Mouse (Mus musculus) MEL (cell line): ENCODE results near the gene Gm17359. TPM values are rescaled to one million over a fixed set of nuclear protein-coding genes. Genes with fewer than 3 reads are reported as not detected.

Experiments
- DNase-seq: peaks from one replicate; pipeline ENCODE4 v3.0.0; 2011; ENCODE audit warnings: low read depth, low spot score
- H3K27ac ChIP-seq: 2 replicates; pipeline ENCODE4 v1.5.1; 2012; ENCODE audit warnings: low read depth, mild to moderate bottlenecking, control low read depth, low read length, moderate library complexity; ENCODE audit not compliant: control insufficient read depth
- H3K27me3 ChIP-seq, 2 experiments: fragments of 150-350 bp in 1 of 2; sonication (generic) in 1 of 2; 2 replicates each; pipeline ENCODE4 v1.6.1; 2012; ENCODE audit warnings: low read length in 2 of 2, mild to moderate bottlenecking in 2 of 2, improper control_type of control experiment in 1 of 2, moderate library complexity in 1 of 2; ENCODE audit not compliant: insufficient read depth in 2 of 2, control insufficient read depth in 1 of 2
- H3K36me3 ChIP-seq, 2 experiments: 2 replicates each; pipeline ENCODE4 v1.6.1; 2012 to 2014; ENCODE audit warnings: low read length in 2 of 2, improper control_type of control experiment in 1 of 2, inconsistent platforms in 1 of 2, mild to moderate bottlenecking in 1 of 2; ENCODE audit not compliant: insufficient read depth in 2 of 2, control insufficient read depth in 1 of 2
- H3K4me1 ChIP-seq, 2 experiments: fragments of 150-350 bp in 1 of 2; sonication (generic) in 1 of 2; 2 replicates each; pipeline ENCODE4 v1.6.1; 2012; ENCODE audit warnings: low read length in 2 of 2, improper control_type of control experiment in 1 of 2, mild to moderate bottlenecking in 1 of 2; ENCODE audit not compliant: insufficient read depth in 2 of 2, control insufficient read depth in 1 of 2
- H3K4me3 ChIP-seq, 2 experiments: fragments of 150-350 bp in 1 of 2; sonication (generic) in 1 of 2; 2 replicates each; pipeline ENCODE4 v1.5.1; 2012; ENCODE audit warnings: low read depth in 2 of 2, low read length in 2 of 2, mild to moderate bottlenecking in 2 of 2, moderate library complexity in 2 of 2, control low read depth in 1 of 2, improper control_type of control experiment in 1 of 2; ENCODE audit not compliant: control insufficient read depth in 1 of 2, insufficient read depth in 1 of 2
- H3K79me2 ChIP-seq: 2 replicates; pipeline ENCODE4 v1.6.1; 2012; ENCODE audit warnings: mild to moderate bottlenecking, low read length, moderate library complexity; ENCODE audit not compliant: control insufficient read depth, poor library complexity, insufficient read depth
- H3K9ac ChIP-seq: 2 replicates; pipeline ENCODE4 v1.6.1; 2012; ENCODE audit warnings: low read depth, mild to moderate bottlenecking, control low read depth, low read length, moderate library complexity; ENCODE audit not compliant: control insufficient read depth, poor library complexity, severe bottlenecking
- H3K9me3 ChIP-seq: fragments of 150-350 bp; sonication (generic); replicated peaks from 2 replicates; pipeline ENCODE4 v1.6.1; 2012; ENCODE audit warnings: mild to moderate bottlenecking, low read length, improper control_type of control experiment, moderate library complexity; ENCODE audit not compliant: insufficient read depth
- BHLHE40 ChIP-seq: IDR thresholded peaks from 2 replicates; pipeline ENCODE4 v1.6.1; 2012; ENCODE audit warnings: low read depth, mild to moderate bottlenecking, inconsistent platforms, low read length, improper control_type of control experiment, borderline replicate concordance
- CHD1 ChIP-seq: IDR thresholded peaks from 2 replicates; pipeline ENCODE4 v1.6.1; 2012; ENCODE audit warnings: low read depth, mild to moderate bottlenecking, inconsistent platforms, low read length, improper control_type of control experiment
- CHD2 ChIP-seq: IDR thresholded peaks from 2 replicates; pipeline ENCODE4 v1.6.1; 2011; ENCODE audit warnings: low read length, improper control_type of control experiment
- CTCF ChIP-seq, 3 experiments: IDR thresholded peaks in 2 of 3; conservative IDR thresholded peaks in 1 of 3; 2 replicates each; pipeline ENCODE4 v1.5.1; 2011 to 2012; ENCODE audit warnings: low read length in 3 of 3, low read depth in 2 of 3, mild to moderate bottlenecking in 2 of 3, improper control_type of control experiment in 1 of 3, inconsistent platforms in 1 of 3, mixed read lengths in 1 of 3, moderate library complexity in 1 of 3; ENCODE audit not compliant: control insufficient read depth in 1 of 3, insufficient read depth in 1 of 3, poor library complexity in 1 of 3, severe bottlenecking in 1 of 3
- ELF1 ChIP-seq: IDR thresholded peaks from 2 replicates; pipeline ENCODE4 v1.6.1; 2014; ENCODE audit warnings: low read depth, mild to moderate bottlenecking, inconsistent platforms, low read length, improper control_type of control experiment, moderate library complexity
- EP300 ChIP-seq, 2 experiments: IDR thresholded peaks; 2 replicates each; pipeline ENCODE4 v1.6.1; 2011; ENCODE audit warnings: improper control_type of control experiment in 2 of 2, low read length in 2 of 2, low read depth in 1 of 2, mild to moderate bottlenecking in 1 of 2
- ETS1 ChIP-seq: IDR thresholded peaks from 2 replicates; pipeline ENCODE4 v1.6.1; 2012; ENCODE audit warnings: low read depth, mild to moderate bottlenecking, inconsistent platforms, low read length, improper control_type of control experiment, moderate library complexity
- GABPA ChIP-seq: IDR thresholded peaks from 2 replicates; pipeline ENCODE4 v1.6.1; 2012; ENCODE audit warnings: low read depth, mild to moderate bottlenecking, inconsistent platforms, low read length, improper control_type of control experiment, moderate library complexity
- HCFC1 ChIP-seq: IDR thresholded peaks from 2 replicates; pipeline ENCODE4 v1.6.1; 2012; ENCODE audit warnings: low read depth, mild to moderate bottlenecking, inconsistent platforms, low read length, improper control_type of control experiment, moderate library complexity
- KAT2A ChIP-seq: conservative IDR thresholded peaks from 2 replicates; pipeline ENCODE4 v1.6.1; 2012; ENCODE audit warnings: low read depth, low read length, improper control_type of control experiment, inconsistent platforms
- MAZ ChIP-seq: IDR thresholded peaks from 2 replicates; pipeline ENCODE4 v1.6.1; 2012; ENCODE audit warnings: low read depth, mild to moderate bottlenecking, inconsistent platforms, low read length, improper control_type of control experiment
- MYB ChIP-seq: IDR thresholded peaks from 2 replicates; pipeline ENCODE4 v1.6.1; 2011; ENCODE audit warnings: mild to moderate bottlenecking, low read depth, low read length, improper control_type of control experiment
- NELFE ChIP-seq: IDR thresholded peaks from 2 replicates; pipeline ENCODE4 v1.6.1; 2011; ENCODE audit warnings: low read depth, low read length, improper control_type of control experiment
- NRF1 ChIP-seq: IDR thresholded peaks from 2 replicates; pipeline ENCODE4 v1.6.1; 2014; ENCODE audit warnings: low read depth, mild to moderate bottlenecking, inconsistent platforms, low read length, improper control_type of control experiment, moderate library complexity; ENCODE audit not compliant: poor library complexity, insufficient read depth, severe bottlenecking
- POLR2A ChIP-seq, 2 experiments: IDR thresholded peaks; 2 replicates each; pipeline ENCODE4 v1.6.1; 2011 to 2012; ENCODE audit warnings: low read length in 2 of 2, mild to moderate bottlenecking in 2 of 2, control low read depth in 1 of 2, improper control_type of control experiment in 1 of 2, low read depth in 1 of 2, moderate library complexity in 1 of 2; ENCODE audit not compliant: control insufficient read depth in 1 of 2, insufficient read depth in 1 of 2, poor library complexity in 1 of 2
- POLR2AphosphoS5 ChIP-seq: IDR thresholded peaks from 2 replicates; pipeline ENCODE4 v1.6.1; 2012; ENCODE audit warnings: low read depth, borderline replicate concordance, mild to moderate bottlenecking, inconsistent platforms, low read length, moderate library complexity, mixed read lengths
- RAD21 ChIP-seq: IDR thresholded peaks from 2 replicates; pipeline ENCODE4 v1.6.1; 2011; ENCODE audit warnings: mild to moderate bottlenecking, low read depth, low read length, improper control_type of control experiment
- TBP ChIP-seq: IDR thresholded peaks from 2 replicates; pipeline ENCODE4 v1.8.0; 2011; ENCODE audit warnings: low read depth, low read length, improper control_type of control experiment
- TCF12 ChIP-seq: IDR thresholded peaks from 2 replicates; pipeline ENCODE4 v1.6.1; 2014; ENCODE audit warnings: low read depth, mild to moderate bottlenecking, inconsistent platforms, low read length, improper control_type of control experiment, moderate library complexity
- UBTF ChIP-seq: IDR thresholded peaks from 2 replicates; pipeline ENCODE4 v1.6.1; 2012; ENCODE audit warnings: low read depth, mild to moderate bottlenecking, inconsistent platforms, low read length, improper control_type of control experiment, moderate library complexity, borderline replicate concordance; ENCODE audit not compliant: insufficient read depth
- USF1 ChIP-seq: IDR thresholded peaks from 2 replicates; pipeline ENCODE4 v1.6.1; 2014; ENCODE audit warnings: low read depth, mild to moderate bottlenecking, inconsistent platforms, low read length, improper control_type of control experiment, moderate library complexity
- ZC3H11A ChIP-seq: IDR thresholded peaks from 2 replicates; pipeline ENCODE4 v1.6.1; 2012; ENCODE audit warnings: low read depth, mild to moderate bottlenecking, inconsistent platforms, low read length, improper control_type of control experiment
- ZKSCAN1 ChIP-seq: IDR thresholded peaks from 2 replicates; pipeline ENCODE4 v1.6.1; 2012; ENCODE audit warnings: low read depth, mild to moderate bottlenecking, inconsistent platforms, low read length, improper control_type of control experiment, moderate library complexity
- ZMIZ1 ChIP-seq: IDR thresholded peaks from 2 replicates; pipeline ENCODE4 v1.6.1; 2012; ENCODE audit warnings: low read depth, mild to moderate bottlenecking, inconsistent platforms, low read length, improper control_type of control experiment, moderate library complexity
- polyA plus RNA-seq, 2 experiments: library from polyadenylated mRNA; stranded (reverse) in 1 of 2; unstranded in 1 of 2; fragments of >175 nt in 1 of 2; fragments of >200 nt in 1 of 2; gene quantifications; 2 replicates each; pipeline versions ENCODE4 v1.2.1 to v1.2.4; 2012; ENCODE audit warnings: low replicate concordance in 2 of 2, low read depth in 1 of 2; ENCODE audit not compliant: insufficient read length in 2 of 2, insufficient read depth in 1 of 2, missing spikeins in 1 of 2
- total RNA-seq: library from RNA; depleted of rRNA; stranded (reverse); fragments of 300-350 nt; gene quantifications from 2 replicates; pipeline ENCODE4 v1.2.3, GENCODE M21; 2012

Gm17359 gene
- total and polyA plus RNA-seq, 3 experiments = 0.15 TPM; not detected in 2

GRCm38 (mm10) chr3:79366098-79366497 is 29.6 kb downstream of the Gm17359 start:
- Histone ChIP-seq H3K4me3 (no peak overlapping the region), H3K36me3 (no peaks in the 10 kb centered on the region), H3K27me3 (peaks cover 0 to 2% of the 10 kb centered on the region in 2 experiments; a peak in 2 of 4 replicates), H3K27ac (no peak overlapping the region), H3K9me3 (no peaks in the 10 kb centered on the region), H3K79me2 (no peaks in the 10 kb centered on the region), H3K9ac (no peak overlapping the region), H3K4me1 (no peaks in the 10 kb centered on the region)
- no peak for DNase-seq
- TF ChIP-seq MYB (no peak), NRF1 (no peak), ZKSCAN1 (no peak), GABPA (no peak), HCFC1 (no peak), BHLHE40 (no peak), TBP (no peak), UBTF (no peak)

- no peaks in the 10 kb centered on the region for H3K9me3 ChIP-seq
Measured at GRCm38 (mm10) chr3:79368306-79368705, 31.8 kb downstream of the Gm17359 start.

DNA sequence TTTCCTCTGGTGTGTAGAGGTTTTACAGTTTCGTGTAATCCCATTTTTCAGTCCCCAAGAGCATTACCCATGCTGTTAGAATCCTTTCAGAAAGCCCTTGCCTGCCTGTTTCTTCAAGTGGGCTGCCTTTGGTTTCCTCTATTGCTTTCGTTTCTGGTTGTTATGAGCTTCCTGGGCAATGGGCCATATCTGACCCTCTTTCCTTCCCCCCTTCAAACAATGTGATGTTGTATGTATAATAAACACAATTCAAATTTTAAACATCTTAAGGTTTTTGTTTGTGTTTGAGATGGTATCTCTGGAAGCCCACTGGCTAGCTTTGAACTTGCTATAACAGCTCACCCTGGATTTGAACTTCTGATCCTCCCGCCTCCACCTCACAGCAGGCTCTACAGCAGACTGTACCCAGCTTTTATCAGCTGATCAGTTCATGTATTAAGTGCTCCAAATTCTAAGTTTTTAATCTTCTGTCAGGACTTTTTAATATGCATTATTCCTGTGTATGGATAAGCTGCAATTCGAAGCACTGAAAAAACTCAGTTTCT is 34.0 kb downstream of the Gm17359 start:
- Histone ChIP-seq H3K9me3 (no peaks in the 10 kb centered on the region), H3K9ac (no peak overlapping the region), H3K4me3 (no peak overlapping the region), H3K27ac (no peak overlapping the region), H3K27me3 (peaks cover 0 to 1% of the 10 kb centered on the region in 2 experiments; a peak in 1 of 4 replicates), H3K4me1 (no peaks in the 10 kb centered on the region), H3K36me3 (no peaks in the 10 kb centered on the region), H3K79me2 (no peaks in the 10 kb centered on the region)
- DNase-seq = no peak
- no peak for TF ChIP-seq EP300 (IDR thresholded peaks at IDR 0.05; ENCODE audit: low read depth in 1 of 2, low read length in 2 of 2)
- TF ChIP-seq TBP = no peak
- no peak for TF ChIP-seq ETS1
- TF ChIP-seq POLR2A (IDR thresholded peaks at IDR 0.05; ENCODE audit: control insufficient read depth in 1 of 2, insufficient read depth in 1 of 2, low read depth in 1 of 2, low read length in 2 of 2, poor library complexity in 1 of 2) = no peak
- no peak for TF ChIP-seq MAZ
- TF ChIP-seq CHD2 = no peak
- TF ChIP-seq CTCF (IDR thresholded peaks at IDR 0.05 in 2 of 3, conservative IDR thresholded peaks at IDR 0.05 in 1 of 3; ENCODE audit: control insufficient read depth in 1 of 3, insufficient read depth in 1 of 3, low read depth in 2 of 3, low read length in 3 of 3, poor library complexity in 1 of 3, severe bottlenecking in 1 of 3) = no peak
- TF ChIP-seq ZC3H11A = no peak
- TF ChIP-seq TCF12 = no peak
- TF ChIP-seq ZKSCAN1 = no peak
- no peak for TF ChIP-seq USF1
- TF ChIP-seq RAD21 = no peak
- TF ChIP-seq HCFC1 = no peak
- no peak for TF ChIP-seq ELF1

More at GRCm38 (mm10) chr3:79368306-79368705, 31.8 kb downstream of the Gm17359 start:
- no peak for DNase-seq
- Histone ChIP-seq H3K79me2 (no peaks in the 10 kb centered on the region), H3K9ac (no peak overlapping the region), H3K36me3 (no peaks in the 10 kb centered on the region), H3K27me3 (peaks cover 0 to 1% of the 10 kb centered on the region in 2 experiments; a peak in 1 of 4 replicates), H3K4me1 (no peaks in the 10 kb centered on the region), H3K27ac (no peak overlapping the region), H3K4me3 (no peak overlapping the region)
- no peak for TF ChIP-seq ZMIZ1
- no peak for TF ChIP-seq HCFC1
- no peak for TF ChIP-seq POLR2AphosphoS5
- TF ChIP-seq USF1 = no peak
- TF ChIP-seq CHD2 = no peak
- TF ChIP-seq ZC3H11A = no peak
- no peak for TF ChIP-seq NELFE
- no peak for TF ChIP-seq KAT2A
- no peak for TF ChIP-seq EP300 (IDR thresholded peaks at IDR 0.05; ENCODE audit: low read depth in 1 of 2, low read length in 2 of 2)
- TF ChIP-seq MAZ = no peak
- no peak for TF ChIP-seq GABPA
- no peak for TF ChIP-seq CHD1
